Mouse (Mus musculus) c-Kit-positive CD71-positive TER-119-negative erythroid progenitor cells, embryonic 14.5 days (primary cell): ENCODE data around the gene Aaed1.

Experiments used
- DNase-seq: peaks from one replicate; pipeline ENCODE4 v3.0.0-alpha.2; 2013; ENCODE audit warnings: low read depth

Aaed1 gene

GRCm38 (mm10) chr13:64312024-64312915 is at the start of gene Aaed1:
Gene Aaed1 (minus strand): TSS chr13:64312710.
- DNase-seq, result peak; percentile 56

GRCm38 (mm10) chr13:64362139-64362538 is 49.6 kb upstream of the Aaed1 start:
- DNase-seq, result no peak

GRCm38 (mm10) chr13:64361020-64361419 is 48.5 kb upstream of the Aaed1 start:
- no peak for DNase-seq

GRCm38 (mm10) chr13:64359702-64360101 is 47.2 kb upstream of the Aaed1 start:
- no peak for DNase-seq

GRCm38 (mm10) chr13:64358476-64358875 is 46.0 kb upstream of the Aaed1 start:
- no peak for DNase-seq

- no peak for DNase-seq
These were observed 44.9 kb upstream of the Aaed1 start for GRCm38 (mm10) chr13:64357389-64357788.

GRCm38 (mm10) chr13:64349474-64349873 is 37.0 kb upstream of the Aaed1 start:
- no peak for DNase-seq

- peak; percentile 20 for DNase-seq
These were observed 31.6 kb upstream of the Aaed1 start for GRCm38 (mm10) chr13:64344082-64344501.

GRCm38 (mm10) chr13:64343598-64343997 is 31.1 kb upstream of the Aaed1 start:
- DNase-seq, result peak; percentile 19

GRCm38 (mm10) chr13:64335546-64336132 is 23.1 kb upstream of the Aaed1 start:
- no peak for DNase-seq

- no peak for DNase-seq
These were observed 20.6 kb upstream of the Aaed1 start for GRCm38 (mm10) chr13:64333102-64333501.

- DNase-seq, result no peak
These were observed 19.8 kb upstream of the Aaed1 start for GRCm38 (mm10) chr13:64332321-64332720.

GRCm38 (mm10) chr13:64322561-64323281 is 10.2 kb upstream of the Aaed1 start:
- no peak for DNase-seq

GRCm38 (mm10) chr13:64320334-64320733 is 7.8 kb upstream of the Aaed1 start:
- DNase-seq, result no peak

- no peak for DNase-seq
These were observed 7.3 kb upstream of the Aaed1 start for GRCm38 (mm10) chr13:64319782-64320181.

GRCm38 (mm10) chr13:64318355-64318754 is 5.8 kb upstream of the Aaed1 start:
- no peak for DNase-seq

- peak; percentile 58 for DNase-seq
These were observed 3.1 kb upstream of the Aaed1 start for GRCm38 (mm10) chr13:64315483-64316050.

GRCm38 (mm10) chr13:64314041-64314440 is 1.5 kb upstream of the Aaed1 start:
- no peak for DNase-seq

- DNase-seq, result no peak
These were observed 393 bp upstream of the Aaed1 start for GRCm38 (mm10) chr13:64312916-64313289.

GRCm38 (mm10) chr13:64311266-64311665 is 1.2 kb downstream of the Aaed1 start:
- DNase-seq, result no peak

- DNase-seq, result no peak
These were observed 1.9 kb downstream of the Aaed1 start for GRCm38 (mm10) chr13:64310585-64310984.

GRCm38 (mm10) chr13:64309842-64310241 is 2.7 kb downstream of the Aaed1 start:
- DNase-seq, result no peak
